Mouse (Mus musculus): ENCODE data around the gene Clk2. TPM values are rescaled to one million over a fixed set of nuclear protein-coding genes. Genes with fewer than 3 reads are reported as not detected.

Gene Clk2
- polyA plus RNA-seq, 1 experiment from 2014 or later = 21.2 TPM

GRCm38 (mm10) chr3:89202253-89203141 lies 37.9 kb downstream of the Clk2 start, which contains the start of gene Gba:
Gba (plus strand) TSS chr3:89202928.
- ATAC-seq = peak; percentile 92
- 25% methylated on average over 13 of the region's 13 CpGs for WGBS
- peaks cover 18% of the 10 kb centered on the region for H3K36me3 ChIP-seq
- H3K4me2 ChIP-seq (replicated peaks) = peak within 1 kb of the TSS; percentile 68
- H3K9ac ChIP-seq = peak within 1 kb of the TSS; percentile 39
- H3K27me3 ChIP-seq (replicated peaks) = no peaks in the 10 kb centered on the region
- H3K4me3 ChIP-seq (replicated peaks) = peak within 1 kb of the TSS; percentile 48
- H3K27ac ChIP-seq = no peak within 1 kb of the TSS
- peaks cover 4% of the 10 kb centered on the region for H3K4me1 ChIP-seq (replicated peaks)
- no peaks in the 10 kb centered on the region for H3K9me3 ChIP-seq

- Histone ChIP-seq H3K4me3 (replicated peaks) (peak overlapping the region; percentile 48), H3K4me1 (replicated peaks) (peaks cover 4% of the 10 kb centered on the region), H3K9ac (peak overlapping the region; percentile 39), H3K36me3 (peaks cover 22% of the 10 kb centered on the region), H3K4me2 (replicated peaks) (peak overlapping the region; percentile 68), H3K9me3 (no peaks in the 10 kb centered on the region), H3K27ac (no peak overlapping the region), H3K27me3 (replicated peaks) (no peaks in the 10 kb centered on the region)
- peak; percentile 15; the same call in 1 of the 2 replicates for ATAC-seq
- 35% methylated on average over 5 of the region's 5 CpGs for WGBS
Measured at GRCm38 (mm10) chr3:89203142-89203514, 38.5 kb downstream of the Clk2 start.

GRCm38 (mm10) chr3:89206079-89206478 lies 41.5 kb downstream of the Clk2 start:
- Histone ChIP-seq H3K4me2 (replicated peaks) (no peak overlapping the region), H3K4me3 (replicated peaks) (no peak overlapping the region), H3K27me3 (replicated peaks) (no peaks in the 10 kb centered on the region), H3K9me3 (no peaks in the 10 kb centered on the region), H3K27ac (no peak overlapping the region), H3K36me3 (peaks cover 44% of the 10 kb centered on the region), H3K9ac (no peak overlapping the region), H3K4me1 (replicated peaks) (peaks cover 4% of the 10 kb centered on the region)
- 92% methylated on average over 7 of the region's 7 CpGs for WGBS
- no peak for ATAC-seq

GRCm38 (mm10) chr3:89206695-89207094 lies 42.1 kb downstream of the Clk2 start:
- no peak overlapping the region for H3K4me2 ChIP-seq (replicated peaks)
- WGBS = 82% methylated on average over 2 of the region's 2 CpGs
- H3K27ac ChIP-seq = no peak overlapping the region
- no peaks in the 10 kb centered on the region for H3K27me3 ChIP-seq (replicated peaks)
- H3K36me3 ChIP-seq = peaks cover 45% of the 10 kb centered on the region
- no peak for ATAC-seq
- no peak overlapping the region for H3K4me3 ChIP-seq (replicated peaks)
- H3K9me3 ChIP-seq = no peaks in the 10 kb centered on the region
- no peak overlapping the region for H3K9ac ChIP-seq
- peaks cover 4% of the 10 kb centered on the region for H3K4me1 ChIP-seq (replicated peaks)

- WGBS = 87% methylated on average over 13 of the region's 13 CpGs
- peaks cover 45% of the 10 kb centered on the region for H3K36me3 ChIP-seq
- peaks cover 10% of the 10 kb centered on the region for H3K4me1 ChIP-seq (replicated peaks)
- no peaks in the 10 kb centered on the region for H3K9me3 ChIP-seq
- no peaks in the 10 kb centered on the region for H3K27me3 ChIP-seq (replicated peaks)
- no peak overlapping the region for H3K27ac ChIP-seq
- no peak overlapping the region for H3K4me2 ChIP-seq (replicated peaks)
- ATAC-seq = no peak
- no peak overlapping the region for H3K9ac ChIP-seq
- H3K4me3 ChIP-seq (replicated peaks) = no peak overlapping the region
Measured at GRCm38 (mm10) chr3:89208075-89208657, 43.6 kb downstream of the Clk2 start.

GRCm38 (mm10) chr3:89208736-89209135 lies 44.1 kb downstream of the Clk2 start:
- H3K4me2 ChIP-seq (replicated peaks) = no peak overlapping the region
- no peaks in the 10 kb centered on the region for H3K9me3 ChIP-seq
- ATAC-seq = no peak
- H3K36me3 ChIP-seq = peaks cover 45% of the 10 kb centered on the region
- no peak overlapping the region for H3K4me3 ChIP-seq (replicated peaks)
- no peak overlapping the region for H3K9ac ChIP-seq
- no peak overlapping the region for H3K27ac ChIP-seq
- 86% methylated on average over 6 of the region's 6 CpGs for WGBS
- peaks cover 7% of the 10 kb centered on the region for H3K4me1 ChIP-seq (replicated peaks)
- H3K27me3 ChIP-seq (replicated peaks) = no peaks in the 10 kb centered on the region

- Histone ChIP-seq H3K27ac (no peak overlapping the region), H3K4me3 (replicated peaks) (no peak overlapping the region), H3K36me3 (peaks cover 42% of the 10 kb centered on the region), H3K27me3 (replicated peaks) (no peaks in the 10 kb centered on the region), H3K9me3 (no peaks in the 10 kb centered on the region), H3K4me1 (replicated peaks) (peaks cover 8% of the 10 kb centered on the region), H3K4me2 (replicated peaks) (no peak overlapping the region), H3K9ac (no peak overlapping the region)
- 88% methylated on average over 7 of the region's 7 CpGs for WGBS
- ATAC-seq = no peak
Measured at GRCm38 (mm10) chr3:89209731-89210130, 45.1 kb downstream of the Clk2 start.

GRCm38 (mm10) chr3:89210162-89210561 lies 45.6 kb downstream of the Clk2 start:
- Histone ChIP-seq H3K9me3 (no peaks in the 10 kb centered on the region), H3K4me1 (replicated peaks) (peaks cover 12% of the 10 kb centered on the region), H3K4me2 (replicated peaks) (no peak overlapping the region), H3K9ac (no peak overlapping the region), H3K27me3 (replicated peaks) (no peaks in the 10 kb centered on the region), H3K4me3 (replicated peaks) (no peak overlapping the region), H3K27ac (no peak overlapping the region), H3K36me3 (peaks cover 42% of the 10 kb centered on the region)
- WGBS = 76% methylated on average over 13 of the region's 13 CpGs
- no peak for ATAC-seq

- 78% methylated on average over 7 of the region's 7 CpGs for WGBS
Measured at GRCm38 (mm10) chr3:89210731-89211130, 46.1 kb downstream of the Clk2 start.

GRCm38 (mm10) chr3:89213803-89214530 lies 49.4 kb downstream of the Clk2 start:
- Histone ChIP-seq H3K27me3 (replicated peaks) (no peaks in the 10 kb centered on the region), H3K4me2 (replicated peaks) (peak overlapping the region; percentile 87), H3K4me1 (replicated peaks) (peaks cover 22% of the 10 kb centered on the region), H3K36me3 (peaks cover 15% of the 10 kb centered on the region), H3K9ac (peak overlapping the region; percentile 66), H3K4me3 (replicated peaks) (peak overlapping the region; percentile 80), H3K9me3 (no peaks in the 10 kb centered on the region), H3K27ac (peak overlapping the region; percentile 98)
- peak; percentile 94 for ATAC-seq
- WGBS = under 1% methylated on average over 69 of the region's 69 CpGs

More at GRCm38 (mm10) chr3:89210731-89211130, 46.1 kb downstream of the Clk2 start:
- H3K4me1 ChIP-seq (replicated peaks) = peaks cover 18% of the 10 kb centered on the region
- H3K36me3 ChIP-seq = peaks cover 42% of the 10 kb centered on the region
- no peak overlapping the region for H3K4me3 ChIP-seq (replicated peaks)
- H3K9me3 ChIP-seq = no peaks in the 10 kb centered on the region
- H3K9ac ChIP-seq = no peak overlapping the region
- ATAC-seq = no peak
- H3K27me3 ChIP-seq (replicated peaks) = no peaks in the 10 kb centered on the region
- no peak overlapping the region for H3K27ac ChIP-seq
- H3K4me2 ChIP-seq (replicated peaks) = no peak overlapping the region

- Histone ChIP-seq H3K4me2 (replicated peaks) (peak within 1 kb of the TSS; percentile 87), H3K27me3 (replicated peaks) (no peaks in the 10 kb centered on the region), H3K4me1 (replicated peaks) (peaks cover 22% of the 10 kb centered on the region), H3K9me3 (no peaks in the 10 kb centered on the region), H3K27ac (peak within 1 kb of the TSS; percentile 98), H3K36me3 (peaks cover 6% of the 10 kb centered on the region; the same call in 1 of the 2 replicates), H3K9ac (peak within 1 kb of the TSS; percentile 66), H3K4me3 (replicated peaks) (peak within 1 kb of the TSS; percentile 80)
- 2% methylated on average over 19 of the region's 19 CpGs for WGBS
- ATAC-seq = no peak
Measured at GRCm38 (mm10) chr3:89214681-89215411, 50.3 kb downstream of the Clk2 start, which contains the start of gene Thbs3. Thbs3 (plus strand) TSS chr3:89215180.

All from intestine, embryonic 15.5 days (tissue).